Comparison of ENCODE assay signal across 24 mouse cellular contexts in genomic region chr1:170213181-170213879, GRCm38 (mm10). TPM values are rescaled to one million over a fixed set of nuclear protein-coding genes. Genes with fewer than 3 reads are reported as not detected.
DNase-seq lines count a peak whose midpoint lies in the region; ATAC-seq and TF ChIP-seq lines count a peak whose summit lies in the region.
"Had no signal": no experiment of that assay in that cellular context is flagged by ENCODE, and none has a peak within 500 bp of the region (broad histone marks: within the 10 kb centered on the region; RNA-seq: fewer than 3 reads in every experiment).

No protein-coding gene starts in this region.

- peak overlapping the region; percentile 12; the same call in 1 of the 2 replicates for H3K4me2 ChIP-seq in lung, embryonic 14.5 days
- H3K4me2 ChIP-seq in lung, postnatal 0 days (replicated peaks; ENCODE audit: low read depth, low read length), result no peak overlapping the region
- H3K4me2 ChIP-seq in liver, embryonic 11.5 days, result peak overlapping the region; percentile 50

- no peak overlapping the region for H3K27ac ChIP-seq in heart, embryonic 10.5 days
- H3K27ac ChIP-seq in lung, embryonic 14.5 days (ENCODE audit: low read depth), result no peak overlapping the region
- H3K27ac ChIP-seq in lung, postnatal 0 days (ENCODE audit: low read length), result no peak overlapping the region
- no peak overlapping the region for H3K27ac ChIP-seq in liver, embryonic 11.5 days (ENCODE audit: low read depth, low read length)
- H3K27ac ChIP-seq: forebrain, embryonic 12.5 days had no signal

- H3K4me3 ChIP-seq in heart, embryonic 10.5 days, result no peak overlapping the region
- no peak overlapping the region for H3K4me3 ChIP-seq in lung, embryonic 14.5 days (ENCODE audit: low read depth, low read length)
- H3K4me3 ChIP-seq in lung, postnatal 0 days (ENCODE audit: low read depth, low read length), result no peak overlapping the region
- H3K4me3 ChIP-seq in liver, embryonic 11.5 days (ENCODE audit: low read depth, low read length), result peak overlapping the region; percentile 17; the same call in 1 of the 2 replicates

- TF ChIP-seq EP300 in lung, postnatal 0 days (IDR thresholded peaks at IDR 0.05), result no peak

- peaks cover 35% of the 10 kb centered on the region for H3K36me3 ChIP-seq in heart, embryonic 10.5 days
- peaks cover 38% of the 10 kb centered on the region for H3K36me3 ChIP-seq in lung, embryonic 14.5 days (ENCODE audit: insufficient read depth)
- H3K36me3 ChIP-seq in lung, postnatal 0 days (ENCODE audit: insufficient read depth, low read length), result peaks cover 8% of the 10 kb centered on the region; the same call in 1 of the 2 replicates
- peaks cover 12% of the 10 kb centered on the region for H3K36me3 ChIP-seq in liver, embryonic 11.5 days (ENCODE audit: control insufficient read depth, insufficient read depth, low read length)

- peak; percentile 38 for DNase-seq in heart, embryonic 10.5 days (ENCODE audit: low spot score)
- DNase-seq in heart, adult 8-10 months (ENCODE audit: low spot score), result no peak
- no peak for DNase-seq in lung, embryonic 14.5 days
- no peak for DNase-seq in lung, postnatal 0 days (ENCODE audit: low spot score)
- DNase-seq in liver, embryonic 11.5 days (ENCODE audit: low spot score), result no peak
- no peak for DNase-seq in adrenal gland, postnatal 25 days
- DNase-seq: cerebellum, adult 18-20 months; kidney, adult 11 months; kidney, postnatal 14 days; retina, postnatal 1 day; thymus, postnatal 25 days had no signal

- no peak for ATAC-seq in lung, embryonic 14.5 days (ENCODE audit: insufficient read depth)
- no peak for ATAC-seq in lung, postnatal 0 days
- ATAC-seq in liver, embryonic 11.5 days (replicated peaks; ENCODE audit: low FRiP score), result no peak
- peak; percentile 46; the same call in 1 of the 2 replicates for ATAC-seq in neutrophil, adult 5-6 weeks (ENCODE audit: extremely low read depth, insufficient number of reproducible peaks, low FRiP score, poor library complexity, severe bottlenecking)

- no peaks in the 10 kb centered on the region for H3K4me1 ChIP-seq in heart, embryonic 10.5 days
- H3K4me1 ChIP-seq in lung, embryonic 14.5 days (ENCODE audit: insufficient read depth), result no peaks in the 10 kb centered on the region
- H3K4me1 ChIP-seq in lung, postnatal 0 days (ENCODE audit: insufficient read depth, low read depth, low read length), result no peaks in the 10 kb centered on the region
- H3K4me1 ChIP-seq in liver, embryonic 11.5 days (replicated peaks; ENCODE audit: control insufficient read depth, insufficient read depth, low read length), result peaks cover 6% of the 10 kb centered on the region

- no peaks in the 10 kb centered on the region for H3K9me3 ChIP-seq in heart, embryonic 10.5 days
- no peaks in the 10 kb centered on the region for H3K9me3 ChIP-seq in lung, embryonic 14.5 days (ENCODE audit: low read depth, low read length)
- no peaks in the 10 kb centered on the region for H3K9me3 ChIP-seq in lung, postnatal 0 days (ENCODE audit: low read length)
- no peaks in the 10 kb centered on the region for H3K9me3 ChIP-seq in liver, embryonic 11.5 days (ENCODE audit: control insufficient read depth, low read length)
- H3K9me3 ChIP-seq: forebrain, embryonic 12.5 days had no signal

- 90% methylated on average over 10 of the region's 10 CpGs for WGBS in heart, embryonic 10.5 days
- WGBS in lung, embryonic 14.5 days, result 91% methylated on average over 10 of the region's 10 CpGs
- WGBS in lung, postnatal 0 days, result 89% methylated on average over 10 of the region's 10 CpGs
- 70% methylated on average over 10 of the region's 10 CpGs for WGBS in liver, embryonic 11.5 days

- H3K27me3 ChIP-seq in heart, embryonic 10.5 days (ENCODE audit: insufficient read depth, poor library complexity, severe bottlenecking), result no peaks in the 10 kb centered on the region; the same call in 1 of the 2 replicates
- H3K27me3 ChIP-seq in lung, embryonic 14.5 days (ENCODE audit: insufficient read depth, low read length), result no peaks in the 10 kb centered on the region
- no peaks in the 10 kb centered on the region for H3K27me3 ChIP-seq in lung, postnatal 0 days (replicated peaks; ENCODE audit: insufficient read depth, low read length)
- no peaks in the 10 kb centered on the region for H3K27me3 ChIP-seq in liver, embryonic 11.5 days (replicated peaks; ENCODE audit: control insufficient read depth, insufficient read depth, low read length)
- H3K27me3 ChIP-seq: forebrain, embryonic 12.5 days had no signal

- no peak for TF ChIP-seq CTCF in lung, embryonic 14.5 days (IDR thresholded peaks at IDR 0.05; ENCODE audit: low read depth)
- no peak for TF ChIP-seq CTCF in lung, postnatal 0 days (IDR thresholded peaks at IDR 0.05)

- no peak overlapping the region for H3K9ac ChIP-seq in lung, embryonic 14.5 days
- no peak overlapping the region for H3K9ac ChIP-seq in lung, postnatal 0 days (replicated peaks; ENCODE audit: low read depth)
- no peak overlapping the region for H3K9ac ChIP-seq in liver, embryonic 11.5 days (ENCODE audit: low read depth, low read length)
- H3K9ac ChIP-seq: forebrain, embryonic 12.5 days had no signal

RNA-seq across cellular contexts. Expression of gene Uhmk1, which starts 1.9 kb away (rescaled TPM):
- polyA plus RNA-seq in heart, embryonic 10.5 days (2016; fragmentation: Nextera tagmentation; extraction: Ambion mirVana), result 8.6 and 10.5 TPM in 2 replicates
- total RNA-seq in heart, adult 8-10 months (2022), result 10 to 100 TPM; 17.7 to 27.8 (median 21.7) TPM
- 12.0 and 12.3 TPM in 2 replicates for polyA plus RNA-seq in lung, embryonic 14.5 days (2014; fragmentation: Nextera tagmentation; extraction: Ambion mirVana)
- 4.8 and 5.2 TPM in 2 replicates for polyA plus RNA-seq in lung, postnatal 0 days (2015; fragmentation: Nextera tagmentation; extraction: Ambion mirVana)
- polyA plus RNA-seq in liver, embryonic 11.5 days (2014; fragmentation: Nextera tagmentation; extraction: Ambion mirVana), result 16.0 and 17.0 TPM in 2 replicates
- total RNA-seq in neutrophil, adult 5-6 weeks (2017), result 64.7 and 69.0 TPM in 2 replicates
- total RNA-seq in adrenal gland, postnatal 25 days (2021), result 65.0 and 68.4 TPM in 2 replicates

RNA-seq across cellular contexts. Expression of gene Sh2d1b2, which starts 19.2 kb away (rescaled TPM):
- polyA plus RNA-seq in heart, embryonic 10.5 days (2016; fragmentation: Nextera tagmentation; extraction: Ambion mirVana), result not detected in 2 replicates
- not detected for total RNA-seq in heart, adult 8-10 months (2022)
- polyA plus RNA-seq in lung, embryonic 14.5 days (2014; fragmentation: Nextera tagmentation; extraction: Ambion mirVana), result 0.24 TPM in 1 of 2 replicates, not detected in the other
- polyA plus RNA-seq in lung, postnatal 0 days (2015; fragmentation: Nextera tagmentation; extraction: Ambion mirVana), result 0.58 and 0.64 TPM in 2 replicates
- polyA plus RNA-seq in liver, embryonic 11.5 days (2014; fragmentation: Nextera tagmentation; extraction: Ambion mirVana), result not detected in 2 replicates
- total RNA-seq in neutrophil, adult 5-6 weeks (2017), result not detected in 2 replicates
- total RNA-seq in adrenal gland, postnatal 25 days (2021), result not detected in 2 replicates
- total RNA-seq: adrenal gland, adult 18-20 months; common myeloid progenitor, adult 5-6 weeks; heart, postnatal 25 days; liver, adult 2 months had no signal
- polyA plus RNA-seq: brain, embryonic 14.5 days; embryonic facial prominence, embryonic 14.5 days; forebrain, embryonic 12.5 days; gonadal fat pad, adult 2 months; liver, adult 2 months; midbrain, postnatal 0 days; neural tube, embryonic 14.5 days; small intestine, adult 2 months; stomach, embryonic 16.5 days had no signal

RNA-seq across cellular contexts. Expression of gene Uap1, which starts 38.6 kb away (rescaled TPM):
- 63.0 and 67.4 TPM in 2 replicates for polyA plus RNA-seq in heart, embryonic 10.5 days (2016; fragmentation: Nextera tagmentation; extraction: Ambion mirVana)
- 10 to 100 TPM; 42.8 to 53.0 (median 45.1) TPM for total RNA-seq in heart, adult 8-10 months (2022)
- 54.4 and 59.5 TPM in 2 replicates for polyA plus RNA-seq in lung, embryonic 14.5 days (2014; fragmentation: Nextera tagmentation; extraction: Ambion mirVana)
- polyA plus RNA-seq in lung, postnatal 0 days (2015; fragmentation: Nextera tagmentation; extraction: Ambion mirVana), result 50.6 and 53.2 TPM in 2 replicates
- polyA plus RNA-seq in liver, embryonic 11.5 days (2014; fragmentation: Nextera tagmentation; extraction: Ambion mirVana), result 59.6 and 60.0 TPM in 2 replicates
- total RNA-seq in neutrophil, adult 5-6 weeks (2017), result 44.3 and 62.6 TPM in 2 replicates
- total RNA-seq in adrenal gland, postnatal 25 days (2021), result 45.6 and 47.1 TPM in 2 replicates
